Mouse (Mus musculus) Patski (cell line): ENCODE results near the gene Chfr. TPM values are rescaled to one million over a fixed set of nuclear protein-coding genes. Genes with fewer than 3 reads are reported as not detected.

Experiments used
- ATAC-seq: fragments of 100-300 bp; one replicate; pipeline ENCODE4 v1.8.0; 2021
- CTCF ChIA-PET: fragments of 350-600 bp; sonication (Branson Sonifier 250); formaldehyde crosslinking; loops from one replicate; lab custom pipeline; 2022; ENCODE audit warnings: inconsistent platforms; lab: Charles Lee
- POLR2A ChIA-PET: fragments of 350-600 bp; sonication (Branson Sonifier 250); formaldehyde crosslinking; loops from one replicate; lab custom pipeline; 2022; ENCODE audit warnings: antibody characterized with exemption, inconsistent platforms; lab: Charles Lee
- DNase-seq: peaks from one replicate; pipeline ENCODE4 v3.0.0-alpha.2; 2011; ENCODE audit warnings: low read depth, low spot score
- H3K27me3 ChIP-seq: fragments of 371-371 bp; one replicate; pipeline ENCODE4 v1.5.1; 2021
- CTCF ChIP-seq: fragments of 100-300 bp; IDR thresholded peaks from one replicate; pipeline ENCODE4 v1.5.1; 2021
- in situ Hi-C: fragments of 300-500 bp; cut with MboI; formaldehyde crosslinking; loops from 3 replicates; pipeline ENCODE4 v1.11.1; 2018; ENCODE audit warnings: low pct_unique_long_range_greater_than_20kb, mixed read lengths
- polyA plus RNA-seq: library from polyadenylated mRNA; unstranded; gene quantifications from one replicate; pipeline ENCODE4 v1.2.3, GENCODE M21; 2021

Gene Chfr
- polyA plus RNA-seq, 1 experiment from 2014 or later: 43.4 TPM

GRCm38 (mm10) chr5:110177021-110177420 lies 41.4 kb downstream of the Chfr start:
- POLR2A ChIA-PET: interaction anchor here (0.6 kb wide), 2 partner anchors 29 to 487 kb away, joined by 3 read pairs; no protein-coding TSS in a partner anchor
- CTCF ChIA-PET: no interaction called here
- no peak for DNase-seq
- no peak for TF ChIP-seq CTCF
- H3K27me3 ChIP-seq: no peaks in the 10 kb centered on the region
- peak; percentile 28 for ATAC-seq
- in situ Hi-C loops: no loop called here

- in situ Hi-C loops: no loop called here
- ATAC-seq (no peak), DNase-seq (no peak)
- CTCF ChIA-PET: interaction anchor here (0.7 to 0.9 kb wide), 2 partner anchors 8 to 106 kb away, joined by 3 read pairs; no protein-coding TSS in a partner anchor
- POLR2A ChIA-PET: interaction anchor here (0.6 to 0.7 kb wide), 2 partner anchors 67 to 72 kb away, joined by 3 to 4 read pairs; no protein-coding TSS in a partner anchor
- no peak for TF ChIP-seq CTCF
- no peaks in the 10 kb centered on the region for H3K27me3 ChIP-seq
These were observed 43.0 kb downstream of the Chfr start for GRCm38 (mm10) chr5:110178628-110179027.

- in situ Hi-C loops: no loop called here
- ATAC-seq (no peak), DNase-seq (no peak)
- no peak for TF ChIP-seq CTCF
- H3K27me3 ChIP-seq: no peaks in the 10 kb centered on the region
- CTCF ChIA-PET: interaction anchor here (1.8 kb wide), 1 partner anchor 10 kb away, joined by 5 read pairs; no protein-coding TSS in a partner anchor
- POLR2A ChIA-PET: interaction anchor here (0.6 kb wide), 1 partner anchor 96 kb away, joined by 3 read pairs; no protein-coding TSS in a partner anchor
These were observed 46.1 kb downstream of the Chfr start for GRCm38 (mm10) chr5:110181716-110182115.

- no peak for ATAC-seq
- peak; percentile 51 for TF ChIP-seq CTCF
- ChIA-PET POLR2A (interaction anchor here (0.6 to 1.1 kb wide), 2 partner anchors 10 to 18 kb away, joined by 3 to 4 read pairs; no protein-coding TSS in a partner anchor), CTCF (interaction anchor here (0.9 to 6.1 kb wide), 7 partner anchors 10 to 40 kb away, joined by 3 to 54 read pairs (median 3); no protein-coding TSS in a partner anchor)
- no peaks in the 10 kb centered on the region for H3K27me3 ChIP-seq
- in situ Hi-C loops: no loop called here
- no peak for DNase-seq
These were observed 67.7 kb downstream of the Chfr start for GRCm38 (mm10) chr5:110203164-110203895.

- in situ Hi-C loops: no loop called here
- no peak for ATAC-seq
- no peaks in the 10 kb centered on the region for H3K27me3 ChIP-seq
- no peak for DNase-seq
- POLR2A ChIA-PET: interaction anchor here (1.2 kb wide), 1 partner anchor 22 kb away, joined by 4 read pairs; no protein-coding TSS in a partner anchor
- peak; percentile 73 for TF ChIP-seq CTCF
- CTCF ChIA-PET: interaction anchor here (1.0 to 6.1 kb wide), 6 partner anchors 9 to 30 kb away, joined by 3 to 54 read pairs (median 4); no protein-coding TSS in a partner anchor
These were observed 69.1 kb downstream of the Chfr start for GRCm38 (mm10) chr5:110204777-110205176.

GRCm38 (mm10) chr5:110211312-110211711 lies 75.7 kb downstream of the Chfr start:
- TF ChIP-seq CTCF: no peak
- DNase-seq: no peak
- CTCF ChIA-PET: no interaction called here
- H3K27me3 ChIP-seq: no peaks in the 10 kb centered on the region
- POLR2A ChIA-PET: no interaction called here
- in situ Hi-C loops: no loop called here
- ATAC-seq: no peak

- DNase-seq: no peak
- POLR2A ChIA-PET: no interaction called here
- CTCF ChIA-PET: interaction anchor here (0.7 to 2.3 kb wide), 6 partner anchors 9 to 31 kb away, joined by 3 to 9 read pairs (median 4); partner anchors contain the start of gene Ankle2
- H3K27me3 ChIP-seq: no peaks in the 10 kb centered on the region
- no peak for ATAC-seq
- TF ChIP-seq CTCF: no peak
- in situ Hi-C loops: no loop called here
These were observed 81.1 kb downstream of the Chfr start for GRCm38 (mm10) chr5:110216780-110217179.

- DNase-seq (no peak), ATAC-seq (no peak)
- ChIA-PET CTCF (interaction anchor here (0.9 to 2.1 kb wide), 3 partner anchors 10 to 15 kb away, joined by 3 to 9 read pairs (median 5); partner anchors contain the start of gene Ankle2), POLR2A (no interaction called here)
- H3K27me3 ChIP-seq: no peaks in the 10 kb centered on the region
- in situ Hi-C loops: no loop called here
- TF ChIP-seq CTCF: no peak
These were observed 84.7 kb downstream of the Chfr start for GRCm38 (mm10) chr5:110220331-110220730.

Other genes starting within 250 kb of the Chfr start
- gene Gm15446, start 212.4 kb upstream of the Chfr start, polyA plus RNA-seq: 8.8 TPM
- 9.0 TPM for gene Zfp932, start 139.3 kb upstream of the Chfr start, polyA plus RNA-seq
- 8.2 TPM for gene Gm17655, start 63.3 kb upstream of the Chfr start, polyA plus RNA-seq
- gene Gm35315, start 41.4 kb upstream of the Chfr start, polyA plus RNA-seq: 0.64 TPM
- 1.6 TPM for gene Plcxd1, start 35.9 kb upstream of the Chfr start, polyA plus RNA-seq
- 56.8 TPM for gene Gtpbp6, start 27.6 kb upstream of the Chfr start, polyA plus RNA-seq
- 12.6 TPM for gene Zfp605, start 25.8 kb upstream of the Chfr start, polyA plus RNA-seq
- 33.5 TPM for gene Golga3, start 40.9 kb downstream of the Chfr start, polyA plus RNA-seq
- 40.2 TPM for gene Ankle2, start 95.2 kb downstream of the Chfr start, polyA plus RNA-seq
- gene Pgam5, start 134.1 kb downstream of the Chfr start, polyA plus RNA-seq: 65.6 TPM
- gene Pxmp2, start 150.3 kb downstream of the Chfr start, polyA plus RNA-seq: 8.2 TPM
- 20.3 TPM for gene Pole, start 150.5 kb downstream of the Chfr start, polyA plus RNA-seq
- gene P2rx2, start 207.4 kb downstream of the Chfr start, polyA plus RNA-seq: 0.23 TPM
- gene Lrcol1, start 208.9 kb downstream of the Chfr start, polyA plus RNA-seq: not detected